Mouse (Mus musculus) MEL (cell line): Measurements from ENCODE around the gene Ube2e1. TPM values are rescaled to one million over a fixed set of nuclear protein-coding genes. Genes with fewer than 3 reads are reported as not detected.

ENCODE experiments used
- DNase-seq: peaks from one replicate; pipeline ENCODE4 v3.0.0; 2011; ENCODE audit warnings: low read depth, low spot score
- H3K27ac ChIP-seq: 2 replicates; pipeline ENCODE4 v1.5.1; 2012; ENCODE audit warnings: low read depth, mild to moderate bottlenecking, control low read depth, low read length, moderate library complexity; ENCODE audit not compliant: control insufficient read depth
- H3K27me3 ChIP-seq, 2 experiments: fragments of 150-350 bp in 1 of 2; sonication (generic) in 1 of 2; 2 replicates each; pipeline ENCODE4 v1.6.1; 2012; ENCODE audit warnings: low read length in 2 of 2, mild to moderate bottlenecking in 2 of 2, improper control_type of control experiment in 1 of 2, moderate library complexity in 1 of 2; ENCODE audit not compliant: insufficient read depth in 2 of 2, control insufficient read depth in 1 of 2
- H3K36me3 ChIP-seq, 2 experiments: 2 replicates each; pipeline ENCODE4 v1.6.1; 2012 to 2014; ENCODE audit warnings: low read length in 2 of 2, improper control_type of control experiment in 1 of 2, inconsistent platforms in 1 of 2, mild to moderate bottlenecking in 1 of 2; ENCODE audit not compliant: insufficient read depth in 2 of 2, control insufficient read depth in 1 of 2
- H3K4me1 ChIP-seq, 2 experiments: fragments of 150-350 bp in 1 of 2; sonication (generic) in 1 of 2; 2 replicates each; pipeline ENCODE4 v1.6.1; 2012; ENCODE audit warnings: low read length in 2 of 2, improper control_type of control experiment in 1 of 2, mild to moderate bottlenecking in 1 of 2; ENCODE audit not compliant: insufficient read depth in 2 of 2, control insufficient read depth in 1 of 2
- H3K4me3 ChIP-seq, 2 experiments: fragments of 150-350 bp in 1 of 2; sonication (generic) in 1 of 2; 2 replicates each; pipeline ENCODE4 v1.5.1; 2012; ENCODE audit warnings: low read depth in 2 of 2, low read length in 2 of 2, mild to moderate bottlenecking in 2 of 2, moderate library complexity in 2 of 2, control low read depth in 1 of 2, improper control_type of control experiment in 1 of 2; ENCODE audit not compliant: control insufficient read depth in 1 of 2, insufficient read depth in 1 of 2
- H3K79me2 ChIP-seq: 2 replicates; pipeline ENCODE4 v1.6.1; 2012; ENCODE audit warnings: mild to moderate bottlenecking, low read length, moderate library complexity; ENCODE audit not compliant: control insufficient read depth, poor library complexity, insufficient read depth
- H3K9ac ChIP-seq: 2 replicates; pipeline ENCODE4 v1.6.1; 2012; ENCODE audit warnings: low read depth, mild to moderate bottlenecking, control low read depth, low read length, moderate library complexity; ENCODE audit not compliant: control insufficient read depth, poor library complexity, severe bottlenecking
- H3K9me3 ChIP-seq: fragments of 150-350 bp; sonication (generic); replicated peaks from 2 replicates; pipeline ENCODE4 v1.6.1; 2012; ENCODE audit warnings: mild to moderate bottlenecking, low read length, improper control_type of control experiment, moderate library complexity; ENCODE audit not compliant: insufficient read depth
- CTCF ChIP-seq, 3 experiments: IDR thresholded peaks in 2 of 3; conservative IDR thresholded peaks in 1 of 3; 2 replicates each; pipeline ENCODE4 v1.5.1; 2011 to 2012; ENCODE audit warnings: low read length in 3 of 3, low read depth in 2 of 3, mild to moderate bottlenecking in 2 of 3, improper control_type of control experiment in 1 of 3, inconsistent platforms in 1 of 3, mixed read lengths in 1 of 3, moderate library complexity in 1 of 3; ENCODE audit not compliant: control insufficient read depth in 1 of 3, insufficient read depth in 1 of 3, poor library complexity in 1 of 3, severe bottlenecking in 1 of 3
- ELF1 ChIP-seq: IDR thresholded peaks from 2 replicates; pipeline ENCODE4 v1.6.1; 2014; ENCODE audit warnings: low read depth, mild to moderate bottlenecking, inconsistent platforms, low read length, improper control_type of control experiment, moderate library complexity
- ETS1 ChIP-seq: IDR thresholded peaks from 2 replicates; pipeline ENCODE4 v1.6.1; 2012; ENCODE audit warnings: low read depth, mild to moderate bottlenecking, inconsistent platforms, low read length, improper control_type of control experiment, moderate library complexity
- MAFK ChIP-seq: IDR thresholded peaks from 2 replicates; pipeline ENCODE4 v1.6.1; 2011; ENCODE audit warnings: low read depth, mild to moderate bottlenecking, low read length, improper control_type of control experiment, borderline replicate concordance
- MAX ChIP-seq: IDR thresholded peaks from 2 replicates; pipeline ENCODE4 v1.6.1; 2011; ENCODE audit warnings: low read length, improper control_type of control experiment
- MXI1 ChIP-seq: IDR thresholded peaks from 2 replicates; pipeline ENCODE4 v1.6.1; 2011; ENCODE audit warnings: mild to moderate bottlenecking, low read depth, low read length, improper control_type of control experiment
- POLR2AphosphoS2 ChIP-seq: IDR thresholded peaks from 2 replicates; pipeline ENCODE4 v1.6.1; 2011; ENCODE audit warnings: low read length, improper control_type of control experiment
- RCOR1 ChIP-seq: IDR thresholded peaks from 2 replicates; pipeline ENCODE4 v1.6.1; 2012; ENCODE audit warnings: low read depth, mild to moderate bottlenecking, inconsistent platforms, low read length, improper control_type of control experiment
- SIN3A ChIP-seq: IDR thresholded peaks from 2 replicates; pipeline ENCODE4 v1.6.1; 2012; ENCODE audit warnings: low read length, improper control_type of control experiment, inconsistent platforms
- UBTF ChIP-seq: IDR thresholded peaks from 2 replicates; pipeline ENCODE4 v1.6.1; 2012; ENCODE audit warnings: low read depth, mild to moderate bottlenecking, inconsistent platforms, low read length, improper control_type of control experiment, moderate library complexity, borderline replicate concordance; ENCODE audit not compliant: insufficient read depth
- USF1 ChIP-seq: IDR thresholded peaks from 2 replicates; pipeline ENCODE4 v1.6.1; 2014; ENCODE audit warnings: low read depth, mild to moderate bottlenecking, inconsistent platforms, low read length, improper control_type of control experiment, moderate library complexity
- USF2 ChIP-seq, 2 experiments: IDR thresholded peaks; 2 replicates each; pipeline ENCODE4 v1.6.1; 2011 to 2012; ENCODE audit warnings: improper control_type of control experiment in 2 of 2, low read length in 2 of 2, borderline replicate concordance in 1 of 2, inconsistent platforms in 1 of 2, low read depth in 1 of 2, mild to moderate bottlenecking in 1 of 2; ENCODE audit not compliant: insufficient read depth in 1 of 2
- polyA plus RNA-seq, 2 experiments: library from polyadenylated mRNA; stranded (reverse) in 1 of 2; unstranded in 1 of 2; fragments of >175 nt in 1 of 2; fragments of >200 nt in 1 of 2; gene quantifications; 2 replicates each; pipeline versions ENCODE4 v1.2.1 to v1.2.4; 2012; ENCODE audit warnings: low replicate concordance in 2 of 2, low read depth in 1 of 2; ENCODE audit not compliant: insufficient read length in 2 of 2, insufficient read depth in 1 of 2, missing spikeins in 1 of 2
- total RNA-seq: library from RNA; depleted of rRNA; stranded (reverse); fragments of 300-350 nt; gene quantifications from 2 replicates; pipeline ENCODE4 v1.2.3, GENCODE M21; 2012

The Ube2e1 gene
- total and polyA plus RNA-seq, 3 experiments: 43.0 to 246 (median 240) TPM

DNA sequence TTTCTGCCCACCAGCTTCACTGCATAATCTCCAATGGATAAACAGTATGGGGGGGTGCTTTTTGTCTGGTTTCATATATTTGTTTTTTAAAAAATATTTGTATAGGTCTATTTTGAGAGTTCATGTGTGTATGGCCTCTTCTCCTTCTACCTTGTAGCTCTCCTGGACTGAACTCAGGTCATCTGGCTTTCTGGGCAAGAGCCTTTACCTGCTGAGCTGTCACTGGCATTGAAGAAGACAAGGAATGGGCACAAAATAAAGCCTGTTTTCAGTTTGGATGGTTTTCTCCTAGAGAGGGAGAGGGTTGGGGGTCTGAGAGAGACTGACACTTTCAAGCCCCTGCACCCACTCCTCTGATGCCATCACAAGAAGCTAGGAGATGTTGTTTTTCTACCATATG, 4.4 kb upstream of the Ube2e1 start:
- TF ChIP-seq ELF1: no peak
- Histone ChIP-seq H3K4me1 (peaks cover 0 to 4% of the 10 kb centered on the region in 2 experiments; a peak in 2 of 4 replicates), H3K36me3 (peaks cover 0 to 2% of the 10 kb centered on the region in 2 experiments; a peak in 1 of 4 replicates), H3K9me3 (no peaks in the 10 kb centered on the region), H3K27ac (no peak overlapping the region), H3K79me2 (peaks cover 4% of the 10 kb centered on the region), H3K4me3 (no peak overlapping the region), H3K27me3 (no peaks in the 10 kb centered on the region), H3K9ac (no peak overlapping the region)
- DNase-seq: no peak

DNA sequence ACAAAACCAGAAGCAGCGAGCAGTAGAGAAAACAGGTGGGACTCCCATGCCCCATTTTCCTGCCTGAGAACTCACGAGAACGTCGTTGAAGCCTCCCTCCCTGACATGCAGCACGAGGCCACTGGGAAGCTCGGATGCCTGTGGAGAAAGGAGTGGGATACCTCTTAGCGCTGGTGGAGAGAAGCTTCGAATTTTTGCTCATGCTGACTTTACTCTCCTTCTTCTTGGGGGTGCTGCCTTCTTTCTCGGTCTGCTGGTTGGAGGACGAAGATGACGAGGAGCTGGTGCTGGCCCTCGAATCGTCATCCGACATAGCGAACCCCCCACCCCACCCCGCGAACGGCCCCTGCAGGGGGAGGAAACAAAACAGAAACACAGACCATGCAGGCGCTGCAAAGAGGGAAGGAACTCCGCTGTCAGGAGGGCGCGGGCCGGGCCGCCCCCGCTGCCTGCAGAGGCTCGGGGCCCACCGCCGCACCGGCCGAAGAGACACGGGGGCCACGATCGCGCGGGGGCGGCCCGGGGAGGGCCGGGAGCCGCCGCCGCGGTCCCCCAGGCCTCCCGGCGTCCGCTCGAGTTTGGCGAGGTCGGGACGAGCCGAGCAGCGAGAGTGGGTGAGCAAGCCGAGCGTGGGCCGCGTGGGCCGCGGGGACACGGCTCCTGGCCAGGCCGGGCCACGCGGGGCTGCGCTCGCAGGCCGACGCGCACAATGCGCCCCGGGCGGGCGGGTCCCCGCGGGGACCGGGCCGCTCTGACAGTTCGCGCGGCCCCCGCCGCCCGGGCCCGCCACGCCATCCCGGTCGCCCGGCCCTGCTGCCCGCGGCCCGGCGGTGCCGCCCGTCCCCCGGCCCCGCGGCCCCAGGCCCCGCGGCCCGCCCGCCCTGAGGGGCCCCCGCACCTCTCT, 618 bp downstream of the Ube2e1 start:
- peak overlapping the region; percentile 96 for H3K9ac ChIP-seq
- no peaks in the 10 kb centered on the region for H3K27me3 ChIP-seq
- H3K79me2 ChIP-seq: peaks cover 25% of the 10 kb centered on the region
- H3K4me1 ChIP-seq: peaks cover 3 to 18% of the 10 kb centered on the region in 2 experiments; a peak in 3 of 4 replicates
- peak; percentile 60 for DNase-seq
- TF ChIP-seq POLR2AphosphoS2: no peak
- TF ChIP-seq SIN3A: 0 out of 2 replicates have a peak, but pooled peaks have one; percentile 41
- no peak for TF ChIP-seq ETS1
- no peak for TF ChIP-seq UBTF
- peak; percentile 48 for TF ChIP-seq MAX
- TF ChIP-seq MAFK: no peak
- TF ChIP-seq RCOR1: no peak
- TF ChIP-seq USF2 (IDR thresholded peaks at IDR 0.05; ENCODE audit: borderline replicate concordance in 1 of 2, insufficient read depth in 1 of 2, low read depth in 1 of 2, low read length in 2 of 2): no peak
- peak; percentile 48; the same call in 1 of the 2 replicates for TF ChIP-seq MXI1
- no peaks in the 10 kb centered on the region for H3K9me3 ChIP-seq
- peak overlapping the region; percentile 83 to 94 for H3K4me3 ChIP-seq
- peak overlapping the region; percentile 45 for H3K27ac ChIP-seq
- peaks cover 10 to 17% of the 10 kb centered on the region in 2 experiments for H3K36me3 ChIP-seq

DNA sequence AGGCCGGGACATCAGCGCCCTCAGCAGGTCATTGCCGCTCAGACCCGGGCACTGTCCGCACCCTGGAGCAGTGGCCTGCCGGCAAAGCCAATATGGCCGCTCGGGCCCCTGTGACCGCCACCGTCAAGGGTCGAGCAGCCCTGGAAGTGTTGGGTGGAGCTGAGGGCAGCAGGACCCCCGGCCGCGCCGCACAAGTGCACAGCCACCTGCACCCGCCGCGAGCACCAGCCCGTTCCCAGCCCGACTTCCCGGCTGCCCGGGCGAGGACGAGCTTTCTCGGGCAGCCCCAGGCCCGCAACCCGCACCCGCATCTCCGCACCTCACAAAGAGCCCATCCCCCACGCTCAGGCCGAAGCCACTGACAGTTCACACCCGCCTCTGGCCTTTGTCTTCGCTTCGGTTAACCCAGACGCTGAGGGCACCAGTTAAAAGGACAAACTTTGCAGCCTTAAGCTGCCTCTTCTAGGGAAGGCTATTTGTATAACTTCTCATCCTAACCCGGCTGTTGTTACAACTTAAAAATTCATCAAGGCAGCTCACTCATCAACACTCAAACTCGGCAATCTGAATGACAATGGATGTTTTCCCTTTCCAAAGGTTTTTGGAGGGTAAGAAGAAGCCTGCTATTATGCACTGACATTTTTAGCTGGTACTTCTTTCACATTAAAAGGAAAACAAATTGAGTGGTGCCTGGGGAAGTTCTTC, 4.5 kb downstream of the Ube2e1 start:
- Histone ChIP-seq H3K9ac (no peak overlapping the region), H3K9me3 (no peaks in the 10 kb centered on the region), H3K36me3 (peaks cover 17 to 20% of the 10 kb centered on the region in 2 experiments), H3K4me1 (peaks cover 3 to 18% of the 10 kb centered on the region in 2 experiments; a peak in 3 of 4 replicates), H3K79me2 (peaks cover 32% of the 10 kb centered on the region), H3K27me3 (no peaks in the 10 kb centered on the region), H3K27ac (no peak overlapping the region), H3K4me3 (no peak overlapping the region)
- DNase-seq: no peak
- TF ChIP-seq CTCF (IDR thresholded peaks at IDR 0.05 in 2 of 3, conservative IDR thresholded peaks at IDR 0.05 in 1 of 3; ENCODE audit: control insufficient read depth in 1 of 3, insufficient read depth in 1 of 3, low read depth in 2 of 3, low read length in 3 of 3, poor library complexity in 1 of 3, severe bottlenecking in 1 of 3) (peak in 1 of 3 experiments; percentile 33; a peak in 2 of 6 replicates), USF1 (no peak)
